8 mouse cellular contexts compared by ENCODE assay signal in genomic region chr4:55292277-55292676, GRCm38 (mm10). TPM values are rescaled to one million over a fixed set of nuclear protein-coding genes. Genes with fewer than 3 reads are reported as not detected.
A peak's percentile ranks its signal among the peaks of the same experiment; 100 is the strongest.
DNase-seq lines count a peak whose midpoint lies in the region; ATAC-seq and TF ChIP-seq lines count a peak whose summit lies in the region.

No protein-coding gene starts in this region.

- no peaks in the 10 kb centered on the region for H3K27me3 ChIP-seq in C2C12 (ENCODE audit: control insufficient read depth, insufficient read depth, insufficient read length)
- no peaks in the 10 kb centered on the region for H3K27me3 ChIP-seq in G1E (ENCODE audit: insufficient read depth, low read length)
- H3K27me3 ChIP-seq in liver, postnatal 0 days (ENCODE audit: insufficient read depth, low read length), result no peaks in the 10 kb centered on the region
- no peaks in the 10 kb centered on the region for H3K27me3 ChIP-seq in forebrain, embryonic 15.5 days
- H3K27me3 ChIP-seq in forebrain, embryonic 16.5 days (replicated peaks; ENCODE audit: control insufficient read depth, insufficient read depth, low read length), result no peaks in the 10 kb centered on the region

- no peaks in the 10 kb centered on the region for H3K79me2 ChIP-seq in C2C12 (ENCODE audit: control insufficient read depth, insufficient read depth)

- DNase-seq in kidney, postnatal 10 days, result peak; percentile 37
- DNase-seq in kidney, adult 11 months, result no peak
- DNase-seq in G1E (ENCODE audit: low spot score), result no peak
- peak; percentile 48 for DNase-seq in liver, postnatal 0 days

- H3K27ac ChIP-seq in liver, postnatal 0 days (ENCODE audit: low read depth), result no peak overlapping the region
- no peak overlapping the region for H3K27ac ChIP-seq in forebrain, embryonic 15.5 days (replicated peaks)
- no peak overlapping the region for H3K27ac ChIP-seq in forebrain, embryonic 16.5 days (ENCODE audit: low read length)

- no peak for ATAC-seq in G1E (ENCODE audit: extremely low read depth, insufficient number of reproducible peaks, low FRiP score, poor library complexity, severe bottlenecking)
- ATAC-seq in liver, postnatal 0 days, result 0 out of 2 replicates have a peak, but pooled peaks have one; percentile 41
- no peak for ATAC-seq in erythroblast, adult 5-6 weeks (replicated peaks; ENCODE audit: low FRiP score, poor library complexity, severe bottlenecking)
- ATAC-seq in forebrain, embryonic 15.5 days (replicated peaks), result no peak
- no peak for ATAC-seq in forebrain, embryonic 16.5 days

- no peaks in the 10 kb centered on the region for H3K9me3 ChIP-seq in G1E (replicated peaks)
- H3K9me3 ChIP-seq in liver, postnatal 0 days (ENCODE audit: low read length), result no peaks in the 10 kb centered on the region
- H3K9me3 ChIP-seq in forebrain, embryonic 15.5 days, result no peaks in the 10 kb centered on the region
- H3K9me3 ChIP-seq in forebrain, embryonic 16.5 days (ENCODE audit: control insufficient read depth, low read length), result no peaks in the 10 kb centered on the region

- H3K4me2 ChIP-seq in liver, postnatal 0 days (ENCODE audit: low read depth, low read length), result no peak overlapping the region
- H3K4me2 ChIP-seq in forebrain, embryonic 15.5 days (replicated peaks), result no peak overlapping the region
- no peak overlapping the region for H3K4me2 ChIP-seq in forebrain, embryonic 16.5 days (ENCODE audit: low read length)

- 74% methylated on average over 5 of the region's 5 CpGs for WGBS in liver, postnatal 0 days (ENCODE audit: insufficient replicate concordance)
- WGBS in forebrain, embryonic 15.5 days, result 92% methylated on average over 5 of the region's 5 CpGs
- WGBS in forebrain, embryonic 16.5 days, result 91% methylated on average over 5 of the region's 5 CpGs

- no peak for TF ChIP-seq EP300 in liver, postnatal 0 days (IDR thresholded peaks at IDR 0.05; ENCODE audit: low read depth)

- H3K36me3 ChIP-seq in C2C12 (ENCODE audit: control insufficient read depth, insufficient read depth), result no peaks in the 10 kb centered on the region
- H3K36me3 ChIP-seq in G1E (replicated peaks), result no peaks in the 10 kb centered on the region
- no peaks in the 10 kb centered on the region for H3K36me3 ChIP-seq in liver, postnatal 0 days (replicated peaks; ENCODE audit: insufficient read depth, low read length)
- no peaks in the 10 kb centered on the region for H3K36me3 ChIP-seq in forebrain, embryonic 15.5 days
- no peaks in the 10 kb centered on the region for H3K36me3 ChIP-seq in forebrain, embryonic 16.5 days (ENCODE audit: control insufficient read depth, insufficient read depth)

- TF ChIP-seq CTCF in C2C12 (IDR thresholded peaks at IDR 0.05; ENCODE audit: control insufficient read depth, insufficient read depth, insufficient read length) (peak; percentile 11), G1E (IDR thresholded peaks at IDR 0.05; ENCODE audit: low read depth, low read length) (peak; percentile 17; the same call in 1 of the 2 replicates)
- peak; percentile 74 for TF ChIP-seq CTCF in liver, postnatal 0 days (IDR thresholded peaks at IDR 0.05; ENCODE audit: low read depth)

- H3K79me3 ChIP-seq in C2C12 (ENCODE audit: low read depth), result no peaks in the 10 kb centered on the region

- no peaks in the 10 kb centered on the region for H3K4me1 ChIP-seq in G1E (ENCODE audit: insufficient read depth, low read depth, low read length)
- H3K4me1 ChIP-seq in liver, postnatal 0 days (ENCODE audit: insufficient read depth), result no peaks in the 10 kb centered on the region
- H3K4me1 ChIP-seq in forebrain, embryonic 15.5 days, result peaks cover 25% of the 10 kb centered on the region
- H3K4me1 ChIP-seq in forebrain, embryonic 16.5 days (replicated peaks; ENCODE audit: control insufficient read depth, insufficient read depth, low read length), result peaks cover 20% of the 10 kb centered on the region

- H3ac ChIP-seq in C2C12 (ENCODE audit: control insufficient read depth, insufficient read length, low read depth), result no peak overlapping the region

- H3K4me3 ChIP-seq in C2C12 (ENCODE audit: insufficient read depth, poor library complexity, severe bottlenecking) (no peak overlapping the region), G1E (ENCODE audit: low read depth, low read length) (no peak overlapping the region)
- no peak overlapping the region for H3K4me3 ChIP-seq in liver, postnatal 0 days (ENCODE audit: low read depth, low read length)
- H3K4me3 ChIP-seq in forebrain, embryonic 15.5 days, result no peak overlapping the region
- H3K4me3 ChIP-seq in forebrain, embryonic 16.5 days (replicated peaks; ENCODE audit: low read length), result no peak overlapping the region

- no peak overlapping the region for H3K9ac ChIP-seq in liver, postnatal 0 days (replicated peaks)
- H3K9ac ChIP-seq in forebrain, embryonic 15.5 days (replicated peaks), result no peak overlapping the region
- H3K9ac ChIP-seq in forebrain, embryonic 16.5 days (replicated peaks; ENCODE audit: low read depth, low read length), result no peak overlapping the region

TF ChIP-seq in C2C12, 6 proteins besides CTCF, POLR2A, EP300 and RAD21:
- no peak for TF ChIP-seq FOSL1 (IDR thresholded peaks at IDR 0.05; ENCODE audit: insufficient read depth, low read length, poor library complexity, severe bottlenecking)

RNA-seq across cellular contexts. Expression of gene Rad23b, which starts 57.6 kb away (rescaled TPM):
- polyA plus RNA-seq in C2C12 (2012; fragmentation: generic; extraction: Trizol), result 143 TPM
- 249 and 275 TPM in 2 replicates for total RNA-seq in G1E (2014; fragmentation: Nextera tagmentation)
- 128 and 135 TPM in 2 replicates for total RNA-seq in G1E (2017)
- polyA plus RNA-seq in G1E (2012), result 338 and 376 TPM in 2 replicates
- polyA plus RNA-seq in liver, postnatal 0 days (2015; fragmentation: Nextera tagmentation; extraction: Ambion mirVana), result 39.9 and 48.0 TPM in 2 replicates
- 29.4 and 32.2 TPM in 2 replicates for total RNA-seq in erythroblast, adult 5-6 weeks (2015; ENCODE audit: low replicate concordance)
- total RNA-seq in erythroblast, adult 5-6 weeks (2017; ENCODE audit: low replicate concordance), result 21.1 and 31.1 TPM in 2 replicates
- 86.1 and 94.0 TPM in 2 replicates for polyA plus RNA-seq in forebrain, embryonic 15.5 days (2015; fragmentation: Nextera tagmentation; extraction: Ambion mirVana)
- 80.3 and 85.8 TPM in 2 replicates for polyA plus RNA-seq in forebrain, embryonic 16.5 days (2015; fragmentation: Nextera tagmentation; extraction: Ambion mirVana)

Comparison
In these comparisons a context has a peak if more than half of its experiments do, and no peak if none do; other contexts are left out.
1. DNase-seq: peak in kidney, postnatal 10 days (single experiment) and liver, postnatal 0 days (single experiment); none in kidney, adult 11 months (single experiment) and G1E (single experiment).
2. CTCF ChIP-seq: peak in every context shown above with its lines; median percentile 74 in liver, postnatal 0 days; 17 in G1E; 11 in C2C12.